Mouse (Mus musculus): ENCODE measurements at regions not wholly inside any gene's neighbourhood (a gene's known extent, or its start where the extent isn't known, plus 50 kb on each side); places are given as distances from the start of the nearest gene placed in this dataset.

GRCm38 (mm10) chr5:75461368-75461767 is 113.3 kb upstream of the Kit start:
- Histone ChIP-seq H3K9ac (ENCODE audit: low read depth, low read length) (no peak overlapping the region), H3K4me2 (replicated peaks; ENCODE audit: low read depth, low read length) (no peak overlapping the region), H3K36me3 (ENCODE audit: control insufficient read depth, insufficient read depth, low read length) (no peaks in the 10 kb centered on the region), H3K4me3 (ENCODE audit: low read length) (no peak overlapping the region), H3K27ac (ENCODE audit: low read depth, low read length) (no peak overlapping the region), H3K9me3 (ENCODE audit: control insufficient read depth, low read length) (no peaks in the 10 kb centered on the region), H3K4me1 (ENCODE audit: control insufficient read depth, insufficient read depth, low read length) (no peaks in the 10 kb centered on the region), H3K27me3 (ENCODE audit: control insufficient read depth, insufficient read depth, low read length) (no peaks in the 10 kb centered on the region)
- WGBS = 81% methylated on average over 5 of the region's 5 CpGs
- ATAC-seq (ENCODE audit: low FRiP score, low TSS enrichment) = no peak

GRCm38 (mm10) chr5:75463591-75463990 is 111.1 kb upstream of the Kit start:
- Histone ChIP-seq H3K27me3 (ENCODE audit: control insufficient read depth, insufficient read depth, low read length) (no peaks in the 10 kb centered on the region), H3K9ac (ENCODE audit: low read depth, low read length) (no peak overlapping the region), H3K27ac (ENCODE audit: low read depth, low read length) (no peak overlapping the region), H3K4me3 (ENCODE audit: low read length) (no peak overlapping the region), H3K36me3 (ENCODE audit: control insufficient read depth, insufficient read depth, low read length) (no peaks in the 10 kb centered on the region), H3K4me2 (replicated peaks; ENCODE audit: low read depth, low read length) (no peak overlapping the region), H3K4me1 (ENCODE audit: control insufficient read depth, insufficient read depth, low read length) (no peaks in the 10 kb centered on the region), H3K9me3 (ENCODE audit: control insufficient read depth, low read length) (no peaks in the 10 kb centered on the region)
- ATAC-seq (ENCODE audit: low FRiP score, low TSS enrichment) = no peak
- 82% methylated on average over 4 of the region's 4 CpGs for WGBS

GRCm38 (mm10) chr5:75465701-75466100 is 109.0 kb upstream of the Kit start:
- H3K9me3 ChIP-seq (ENCODE audit: control insufficient read depth, low read length) = no peaks in the 10 kb centered on the region
- ATAC-seq (ENCODE audit: low FRiP score, low TSS enrichment) = no peak
- no peak overlapping the region for H3K9ac ChIP-seq (ENCODE audit: low read depth, low read length)
- no peaks in the 10 kb centered on the region for H3K27me3 ChIP-seq (ENCODE audit: control insufficient read depth, insufficient read depth, low read length)
- no peak overlapping the region for H3K27ac ChIP-seq (ENCODE audit: low read depth, low read length)
- no peak overlapping the region for H3K4me2 ChIP-seq (replicated peaks; ENCODE audit: low read depth, low read length)
- WGBS = 84% methylated on average over 7 of the region's 7 CpGs
- no peaks in the 10 kb centered on the region for H3K36me3 ChIP-seq (ENCODE audit: control insufficient read depth, insufficient read depth, low read length)
- H3K4me1 ChIP-seq (ENCODE audit: control insufficient read depth, insufficient read depth, low read length) = no peaks in the 10 kb centered on the region
- H3K4me3 ChIP-seq (ENCODE audit: low read length) = no peak overlapping the region

- Histone ChIP-seq H3K4me1 (ENCODE audit: control insufficient read depth, insufficient read depth, low read length) (no peaks in the 10 kb centered on the region), H3K4me3 (ENCODE audit: low read length) (no peak overlapping the region), H3K27ac (ENCODE audit: low read depth, low read length) (no peak overlapping the region), H3K9me3 (ENCODE audit: control insufficient read depth, low read length) (no peaks in the 10 kb centered on the region), H3K36me3 (ENCODE audit: control insufficient read depth, insufficient read depth, low read length) (no peaks in the 10 kb centered on the region), H3K4me2 (replicated peaks; ENCODE audit: low read depth, low read length) (no peak overlapping the region), H3K9ac (ENCODE audit: low read depth, low read length) (no peak overlapping the region), H3K27me3 (ENCODE audit: control insufficient read depth, insufficient read depth, low read length) (no peaks in the 10 kb centered on the region)
- 83% methylated on average over 4 of the region's 4 CpGs for WGBS
- ATAC-seq (ENCODE audit: low FRiP score, low TSS enrichment) = no peak
Measured at GRCm38 (mm10) chr5:75466941-75467340, 107.8 kb upstream of the Kit start.

- Histone ChIP-seq H3K4me3 (ENCODE audit: low read length) (no peak overlapping the region), H3K4me1 (ENCODE audit: control insufficient read depth, insufficient read depth, low read length) (no peaks in the 10 kb centered on the region), H3K27me3 (ENCODE audit: control insufficient read depth, insufficient read depth, low read length) (no peaks in the 10 kb centered on the region), H3K27ac (ENCODE audit: low read depth, low read length) (no peak overlapping the region), H3K4me2 (replicated peaks; ENCODE audit: low read depth, low read length) (no peak overlapping the region), H3K36me3 (ENCODE audit: control insufficient read depth, insufficient read depth, low read length) (no peaks in the 10 kb centered on the region), H3K9me3 (ENCODE audit: control insufficient read depth, low read length) (no peaks in the 10 kb centered on the region), H3K9ac (ENCODE audit: low read depth, low read length) (no peak overlapping the region)
- 23% methylated on average over 6 of the region's 6 CpGs for WGBS
- no peak for ATAC-seq (ENCODE audit: low FRiP score, low TSS enrichment)
Measured at GRCm38 (mm10) chr5:75467916-75468315, 106.8 kb upstream of the Kit start.

GRCm38 (mm10) chr5:75471010-75471409 is 103.7 kb upstream of the Kit start:
- H3K27me3 ChIP-seq (ENCODE audit: control insufficient read depth, insufficient read depth, low read length) = no peaks in the 10 kb centered on the region
- ATAC-seq (ENCODE audit: low FRiP score, low TSS enrichment) = no peak
- no peaks in the 10 kb centered on the region for H3K9me3 ChIP-seq (ENCODE audit: control insufficient read depth, low read length)
- no peaks in the 10 kb centered on the region for H3K4me1 ChIP-seq (ENCODE audit: control insufficient read depth, insufficient read depth, low read length)
- H3K4me2 ChIP-seq (replicated peaks; ENCODE audit: low read depth, low read length) = no peak overlapping the region
- H3K9ac ChIP-seq (ENCODE audit: low read depth, low read length) = no peak overlapping the region
- WGBS = 89% methylated on average over 8 of the region's 8 CpGs
- no peak overlapping the region for H3K4me3 ChIP-seq (ENCODE audit: low read length)
- H3K36me3 ChIP-seq (ENCODE audit: control insufficient read depth, insufficient read depth, low read length) = no peaks in the 10 kb centered on the region
- H3K27ac ChIP-seq (ENCODE audit: low read depth, low read length) = no peak overlapping the region

- Histone ChIP-seq H3K4me1 (ENCODE audit: control insufficient read depth, insufficient read depth, low read length) (no peaks in the 10 kb centered on the region), H3K4me2 (replicated peaks; ENCODE audit: low read depth, low read length) (no peak overlapping the region), H3K9ac (ENCODE audit: low read depth, low read length) (no peak overlapping the region), H3K4me3 (ENCODE audit: low read length) (no peak overlapping the region), H3K36me3 (ENCODE audit: control insufficient read depth, insufficient read depth, low read length) (no peaks in the 10 kb centered on the region), H3K27me3 (ENCODE audit: control insufficient read depth, insufficient read depth, low read length) (no peaks in the 10 kb centered on the region), H3K27ac (ENCODE audit: low read depth, low read length) (no peak overlapping the region), H3K9me3 (ENCODE audit: control insufficient read depth, low read length) (no peaks in the 10 kb centered on the region)
- WGBS = 51% methylated on average over 3 of the region's 3 CpGs
- ATAC-seq (ENCODE audit: low FRiP score, low TSS enrichment) = no peak
Measured at GRCm38 (mm10) chr5:75472484-75472883, 102.2 kb upstream of the Kit start.

GRCm38 (mm10) chr5:75475414-75475813 is 99.3 kb upstream of the Kit start:
- Histone ChIP-seq H3K4me1 (ENCODE audit: control insufficient read depth, insufficient read depth, low read length) (no peaks in the 10 kb centered on the region), H3K27me3 (ENCODE audit: control insufficient read depth, insufficient read depth, low read length) (no peaks in the 10 kb centered on the region), H3K4me3 (ENCODE audit: low read length) (no peak overlapping the region), H3K27ac (ENCODE audit: low read depth, low read length) (no peak overlapping the region), H3K36me3 (ENCODE audit: control insufficient read depth, insufficient read depth, low read length) (no peaks in the 10 kb centered on the region), H3K9ac (ENCODE audit: low read depth, low read length) (no peak overlapping the region), H3K9me3 (ENCODE audit: control insufficient read depth, low read length) (no peaks in the 10 kb centered on the region), H3K4me2 (replicated peaks; ENCODE audit: low read depth, low read length) (no peak overlapping the region)
- peak; percentile 86; the same call in 1 of the 2 replicates for ATAC-seq (ENCODE audit: low FRiP score, low TSS enrichment)
- WGBS = 21% methylated on average over 4 of the region's 4 CpGs

GRCm38 (mm10) chr5:75478499-75478898 is 96.2 kb upstream of the Kit start:
- H3K9me3 ChIP-seq (ENCODE audit: control insufficient read depth, low read length) = no peaks in the 10 kb centered on the region
- peaks cover 5% of the 10 kb centered on the region; the same call in 1 of the 2 replicates for H3K4me1 ChIP-seq (ENCODE audit: control insufficient read depth, insufficient read depth, low read length)
- H3K9ac ChIP-seq (ENCODE audit: low read depth, low read length) = no peak overlapping the region
- H3K4me3 ChIP-seq (ENCODE audit: low read length) = no peak overlapping the region
- H3K36me3 ChIP-seq (ENCODE audit: control insufficient read depth, insufficient read depth, low read length) = no peaks in the 10 kb centered on the region
- 15% methylated on average over 1 of the region's 1 CpGs for WGBS
- H3K27ac ChIP-seq (ENCODE audit: low read depth, low read length) = no peak overlapping the region
- H3K27me3 ChIP-seq (ENCODE audit: control insufficient read depth, insufficient read depth, low read length) = no peaks in the 10 kb centered on the region
- no peak overlapping the region for H3K4me2 ChIP-seq (replicated peaks; ENCODE audit: low read depth, low read length)
- ATAC-seq (ENCODE audit: low FRiP score, low TSS enrichment) = no peak

- no peak overlapping the region for H3K4me3 ChIP-seq (ENCODE audit: low read length)
- H3K4me1 ChIP-seq (ENCODE audit: control insufficient read depth, insufficient read depth, low read length) = peaks cover 5% of the 10 kb centered on the region; the same call in 1 of the 2 replicates
- H3K27ac ChIP-seq (ENCODE audit: low read depth, low read length) = no peak overlapping the region
- H3K4me2 ChIP-seq (replicated peaks; ENCODE audit: low read depth, low read length) = no peak overlapping the region
- 81% methylated on average over 11 of the region's 11 CpGs for WGBS
- H3K36me3 ChIP-seq (ENCODE audit: control insufficient read depth, insufficient read depth, low read length) = no peaks in the 10 kb centered on the region
- H3K9ac ChIP-seq (ENCODE audit: low read depth, low read length) = no peak overlapping the region
- no peaks in the 10 kb centered on the region for H3K9me3 ChIP-seq (ENCODE audit: control insufficient read depth, low read length)
- H3K27me3 ChIP-seq (ENCODE audit: control insufficient read depth, insufficient read depth, low read length) = no peaks in the 10 kb centered on the region
- ATAC-seq (ENCODE audit: low FRiP score, low TSS enrichment) = no peak
Measured at GRCm38 (mm10) chr5:75479149-75479548, 95.6 kb upstream of the Kit start.
